Mouse (Mus musculus): ENCODE data around the gene Kcnn4. TPM values are rescaled to one million over a fixed set of nuclear protein-coding genes. Genes with fewer than 3 reads are reported as not detected.

The Kcnn4 gene
- polyA plus RNA-seq, 1 experiment = 3.0 TPM

DNA sequence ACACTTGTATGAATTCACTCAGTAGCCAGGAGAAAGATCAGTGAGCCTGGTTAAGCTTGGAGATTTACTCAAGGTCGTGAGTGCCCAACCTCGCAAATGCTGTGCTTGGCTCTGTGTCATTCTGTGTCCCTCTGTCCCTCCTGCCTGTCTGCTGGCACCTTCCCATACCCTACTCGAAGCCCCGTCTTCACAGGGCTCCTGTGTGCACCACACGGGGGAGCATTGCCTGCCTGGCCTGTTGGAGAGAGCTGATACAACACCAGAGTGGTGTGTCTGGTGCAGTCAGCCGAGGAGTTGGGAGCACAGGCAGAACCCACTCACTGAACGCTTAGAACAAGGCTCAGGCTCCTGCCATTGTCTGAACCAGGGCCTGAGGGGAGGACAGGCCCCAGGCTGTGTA lies 51.6 kb downstream of the Kcnn4 start:
- no peak for DNase-seq (ENCODE audit: extremely low spot score in 1 of 2, low spot score in 1 of 2)

- DNase-seq (ENCODE audit: extremely low spot score in 1 of 2, low spot score in 1 of 2) = no peak
Measured at GRCm38 (mm10) chr7:24422251-24422650, 52.2 kb downstream of the Kcnn4 start.

GRCm38 (mm10) chr7:24423107-24423763 lies 53.2 kb downstream of the Kcnn4 start:
- DNase-seq (ENCODE audit: extremely low spot score in 1 of 2, low spot score in 1 of 2) = no peak

DNA sequence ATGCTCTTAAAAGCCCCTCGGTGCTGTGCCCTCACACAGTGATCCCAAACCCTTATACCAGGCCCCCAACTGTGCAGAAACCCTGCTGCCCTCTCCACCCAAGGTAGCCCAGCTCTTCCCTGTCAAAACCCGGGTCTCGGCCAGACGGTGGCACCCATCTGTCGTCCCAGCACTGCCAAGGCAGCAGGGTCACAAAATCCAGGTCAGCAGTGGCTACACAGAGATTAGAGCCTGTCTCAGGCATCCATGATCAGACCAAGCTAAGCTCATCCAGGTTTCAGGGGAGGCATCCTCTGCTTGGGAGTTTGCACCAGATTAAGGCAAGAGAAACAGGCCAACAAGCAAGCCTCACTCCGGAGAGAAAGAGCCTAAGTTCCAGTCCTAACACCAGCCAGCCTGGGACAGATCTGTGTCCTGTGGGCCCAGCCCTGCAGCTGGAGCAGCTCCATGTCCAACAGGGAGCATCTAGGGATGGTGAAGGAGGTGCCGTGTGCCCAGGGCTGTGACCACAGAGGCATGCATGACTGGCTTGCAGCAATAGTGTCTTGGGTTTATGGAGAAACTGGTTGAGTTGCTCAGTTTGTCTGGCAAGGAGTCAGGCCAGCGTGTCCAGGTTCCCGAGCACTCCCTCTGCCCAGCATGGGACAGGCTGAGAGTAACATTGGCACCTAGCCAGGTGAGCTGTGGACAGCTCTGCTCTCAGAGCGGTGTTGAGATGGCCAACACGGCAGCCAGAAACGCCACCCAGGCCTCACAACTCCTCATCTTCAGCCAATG lies 54.1 kb downstream of the Kcnn4 start:
- no peak for DNase-seq (ENCODE audit: extremely low spot score in 1 of 2, low spot score in 1 of 2)

DNA sequence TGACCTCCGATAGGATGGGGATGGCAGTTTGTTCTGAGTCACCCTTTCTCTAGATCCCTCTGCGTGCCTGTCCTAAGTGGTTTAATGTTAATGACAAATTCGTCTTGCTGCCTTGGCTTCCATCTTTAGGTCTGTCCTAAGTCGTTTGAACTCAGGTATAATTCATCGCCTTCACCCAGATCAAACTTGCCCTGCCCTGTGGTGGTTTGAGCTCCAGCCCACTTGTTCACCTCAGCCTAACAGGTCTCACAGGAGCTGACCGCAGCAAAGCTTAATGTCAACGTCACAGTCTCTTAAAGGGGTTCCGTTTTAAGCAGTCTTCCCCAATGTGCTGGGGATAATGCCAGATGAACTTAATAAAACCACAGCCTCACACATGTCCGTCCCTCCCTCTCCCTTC lies 55.9 kb downstream of the Kcnn4 start:
- DNase-seq (ENCODE audit: extremely low spot score in 1 of 2, low spot score in 1 of 2) = no peak

- DNase-seq (ENCODE audit: extremely low spot score in 1 of 2, low spot score in 1 of 2) = no peak
Measured at GRCm38 (mm10) chr7:24427168-24427567, 57.1 kb downstream of the Kcnn4 start.

GRCm38 (mm10) chr7:24428725-24429124 lies 58.7 kb downstream of the Kcnn4 start:
- DNase-seq (ENCODE audit: extremely low spot score in 1 of 2, low spot score in 1 of 2) = no peak

GRCm38 (mm10) chr7:24429413-24430112 lies 59.5 kb downstream of the Kcnn4 start:
- peak; percentile 81 to 92 for DNase-seq (ENCODE audit: extremely low spot score in 1 of 2, low spot score in 1 of 2)

DNA sequence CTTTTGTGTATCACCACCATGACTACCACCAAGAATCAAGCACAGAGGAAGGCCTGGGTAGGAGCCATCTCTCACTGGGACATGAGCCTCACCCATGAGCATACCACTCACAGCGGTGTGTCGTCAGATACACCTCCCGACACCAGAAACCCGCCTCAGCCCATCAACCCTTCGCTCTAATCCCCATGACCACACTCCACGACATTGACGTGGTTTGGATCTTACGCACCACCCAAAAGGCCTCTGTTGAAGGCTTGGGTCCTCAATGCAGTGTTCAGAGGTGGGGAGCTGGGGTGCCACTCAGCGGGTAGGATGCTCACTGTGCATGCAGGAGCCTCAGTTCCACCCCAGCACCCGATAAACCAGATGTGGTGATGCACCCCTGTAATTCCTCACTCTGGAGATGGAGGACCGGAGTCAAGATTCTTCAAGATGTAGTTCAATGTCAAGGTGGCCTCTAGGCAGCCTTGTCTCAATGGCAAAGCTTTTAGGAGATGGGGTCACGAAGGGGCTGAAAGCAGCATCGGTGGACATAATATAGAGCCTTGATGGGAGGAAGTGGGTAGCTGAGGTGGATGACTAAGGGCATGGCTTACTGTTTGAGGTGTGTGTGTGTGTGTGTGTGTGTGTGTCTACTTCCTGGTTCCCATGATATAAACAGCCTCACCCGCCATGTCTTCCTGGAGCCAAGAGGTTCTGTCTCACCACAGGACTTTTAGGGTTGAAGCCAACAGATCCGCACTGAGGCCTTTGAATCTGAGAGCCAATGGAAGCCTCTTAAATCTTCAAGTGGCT lies 60.7 kb downstream of the Kcnn4 start:
- DNase-seq (ENCODE audit: extremely low spot score in 1 of 2, low spot score in 1 of 2) = no peak

DNA sequence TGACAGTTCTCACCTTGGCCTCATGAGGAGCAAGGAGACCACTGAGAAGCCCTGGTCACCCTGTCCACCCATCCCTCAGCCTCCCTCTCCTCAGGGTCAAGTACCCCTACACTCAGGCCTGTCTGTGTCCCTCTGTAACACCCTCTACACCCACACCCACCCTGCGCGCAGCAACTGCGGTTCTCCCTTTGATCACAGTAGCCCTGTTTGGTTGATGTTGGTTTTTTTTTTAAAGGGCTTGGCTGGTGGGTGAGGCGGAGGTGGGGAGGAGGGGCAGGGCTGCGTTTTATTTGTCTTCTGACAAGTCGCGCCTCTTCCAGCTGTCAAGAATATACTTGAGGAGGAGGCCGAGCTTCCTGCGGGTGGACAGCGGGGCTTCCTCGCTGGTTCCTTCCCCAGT lies 61.6 kb downstream of the Kcnn4 start:
- DNase-seq (ENCODE audit: extremely low spot score in 1 of 2, low spot score in 1 of 2) = peak in 1 of 2 experiments; percentile 44

- DNase-seq (ENCODE audit: extremely low spot score in 1 of 2, low spot score in 1 of 2) = no peak
Measured at GRCm38 (mm10) chr7:24435305-24435704, 65.2 kb downstream of the Kcnn4 start.

Other genes starting within 250 kb of the Kcnn4 start
- 17.5 and 18.6 TPM in 2 replicates for gene Zfp235, start 236.1 kb upstream of the Kcnn4 start, polyA plus RNA-seq (2012; rRNA removed)
- gene Zfp114, start 195.2 kb upstream of the Kcnn4 start, polyA plus RNA-seq (2012; rRNA removed) = 1.8 and 1.9 TPM in 2 replicates
- 3.9 and 4.4 TPM in 2 replicates for gene Zfp111, start 158.8 kb upstream of the Kcnn4 start, polyA plus RNA-seq (2012; rRNA removed)
- gene Zfp109, start 132.7 kb upstream of the Kcnn4 start, polyA plus RNA-seq (2012; rRNA removed) = 4.4 and 4.5 TPM in 2 replicates
- 4.7 and 5.7 TPM in 2 replicates for gene Zfp108, start 115.5 kb upstream of the Kcnn4 start, polyA plus RNA-seq (2012; rRNA removed)
- gene Zfp93, start 99.8 kb upstream of the Kcnn4 start, polyA plus RNA-seq (2012; rRNA removed) = 8.7 and 9.0 TPM in 2 replicates
- 27.5 and 28.7 TPM in 2 replicates for gene Zfp61, start 69.0 kb upstream of the Kcnn4 start, polyA plus RNA-seq (2012; rRNA removed)
- 20.3 and 21.0 TPM in 2 replicates for gene Zfp94, start 53.6 kb upstream of the Kcnn4 start, polyA plus RNA-seq (2012; rRNA removed)
- gene Tescl, start 36.3 kb upstream of the Kcnn4 start, polyA plus RNA-seq (2012; rRNA removed) = not detected in 2 replicates
- gene Lypd5, start 21.1 kb upstream of the Kcnn4 start, polyA plus RNA-seq (2012; rRNA removed) = 0.04 TPM in 1 of 2 replicates, not detected in the other
- gene Smg9, start 29.4 kb downstream of the Kcnn4 start, polyA plus RNA-seq (2012; rRNA removed) = 78.1 and 90.1 TPM in 2 replicates
- 0.68 and 0.76 TPM in 2 replicates for gene Irgc1, start 82.0 kb downstream of the Kcnn4 start, polyA plus RNA-seq (2012; rRNA removed)
- 1.1 and 1.8 TPM in 2 replicates for gene Plaur, start 92.2 kb downstream of the Kcnn4 start, polyA plus RNA-seq (2012; rRNA removed)
- gene Cadm4, start 111.8 kb downstream of the Kcnn4 start, polyA plus RNA-seq (2012; rRNA removed) = 225 and 258 TPM in 2 replicates
- 82.8 and 84.1 TPM in 2 replicates for gene Zfp428, start 136.7 kb downstream of the Kcnn4 start, polyA plus RNA-seq (2012; rRNA removed)
- gene AC161166.1, start 142.2 kb downstream of the Kcnn4 start, polyA plus RNA-seq (2012; rRNA removed) = not detected in 2 replicates
- gene Irgq, start 160.4 kb downstream of the Kcnn4 start, polyA plus RNA-seq (2012; rRNA removed) = 46.3 and 46.7 TPM in 2 replicates
- gene Pinlyp, start 175.9 kb downstream of the Kcnn4 start, polyA plus RNA-seq (2012; rRNA removed) = not detected in 2 replicates
- gene Xrcc1, start 176.0 kb downstream of the Kcnn4 start, polyA plus RNA-seq (2012; rRNA removed) = 48.8 and 49.0 TPM in 2 replicates
- 14.9 and 17.2 TPM in 2 replicates for gene Ethe1, start 217.3 kb downstream of the Kcnn4 start, polyA plus RNA-seq (2012; rRNA removed)
- gene Zfp575, start 217.4 kb downstream of the Kcnn4 start, polyA plus RNA-seq (2012; rRNA removed) = 6.7 and 7.7 TPM in 2 replicates
- gene Phldb3, start 240.5 kb downstream of the Kcnn4 start, polyA plus RNA-seq (2012; rRNA removed) = 0.08 and 0.12 TPM in 2 replicates